Mouse (Mus musculus): ENCODE data around the gene Camk2g.
"Not testable (repeated sequence)": the region's sequence is repeated elsewhere in the genome, so short reads cannot be mapped to it uniquely, and the experiment has no call there.

The Camk2g gene

GRCm38 (mm10) chr14:20735892-20736390 lies 57.9 kb downstream of the Camk2g start:
- DNase-seq: no peak

DNA sequence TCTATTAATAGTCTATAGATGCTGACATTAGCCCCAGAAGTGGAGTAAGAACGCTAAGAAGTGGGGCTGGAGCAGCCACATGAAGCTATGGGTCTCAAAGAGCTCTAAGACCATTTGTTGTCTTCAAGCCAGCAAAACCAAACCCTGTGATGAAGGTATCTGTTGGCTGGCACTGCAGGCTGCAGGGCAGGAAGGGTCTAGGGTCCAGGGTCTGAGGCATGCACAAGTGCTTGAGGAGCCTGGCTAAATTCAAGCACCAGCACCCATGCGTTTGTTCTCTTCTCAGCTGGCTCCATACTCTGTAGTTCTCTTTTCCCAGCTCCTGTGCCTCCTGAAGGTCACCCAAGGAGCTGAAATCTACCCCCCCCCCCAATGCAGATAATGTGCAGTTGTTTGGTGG lies 58.8 kb downstream of the Camk2g start:
- DNase-seq: no peak

DNA sequence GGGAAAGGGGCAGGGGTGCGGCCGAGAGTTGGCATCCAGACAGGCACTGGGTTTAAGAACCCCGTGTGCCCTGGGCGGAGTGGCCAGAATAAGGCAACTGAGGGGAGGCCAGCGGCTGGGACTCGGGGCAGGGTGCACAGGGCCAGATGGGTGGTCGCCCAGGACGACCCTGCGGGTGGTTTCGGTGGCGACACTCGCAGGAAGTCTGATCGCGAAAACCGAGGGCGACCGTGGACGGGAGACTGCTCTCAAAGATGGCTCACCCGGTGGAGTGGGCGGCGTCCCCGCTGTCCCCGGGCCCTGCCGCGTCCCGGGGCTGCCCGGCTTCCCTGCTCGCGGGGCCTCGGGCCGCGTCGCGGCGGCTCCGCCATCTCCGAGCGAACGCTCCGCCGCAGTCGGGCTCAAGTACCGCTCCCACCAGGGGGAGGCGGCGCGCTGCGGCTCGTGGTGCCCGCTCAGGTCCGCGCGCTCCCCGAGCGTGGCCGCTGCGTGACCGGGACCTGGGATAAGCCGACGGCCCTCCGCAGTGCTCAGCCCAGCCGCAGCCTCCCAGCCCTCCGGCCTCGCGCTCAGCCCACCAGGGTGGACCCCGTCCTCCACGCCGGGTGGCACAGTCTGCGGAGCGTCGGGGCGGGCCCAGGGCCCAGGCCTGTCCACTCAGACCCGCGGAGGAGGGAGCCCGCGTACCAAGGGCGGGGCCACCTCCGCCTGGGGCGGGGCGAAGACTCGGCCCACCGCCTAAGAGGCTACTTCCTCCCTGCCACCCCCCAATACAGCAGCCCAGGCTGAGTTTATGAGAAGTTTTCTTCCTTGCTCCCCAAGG lies 59.7 kb downstream of the Camk2g start, which contains the start of gene Ndst2:
Gene Ndst2, minus strand, starts transcription at position 611 of the 823 bp plus-strand sequence.
- peak; percentile 88 to 92 for DNase-seq

DNA sequence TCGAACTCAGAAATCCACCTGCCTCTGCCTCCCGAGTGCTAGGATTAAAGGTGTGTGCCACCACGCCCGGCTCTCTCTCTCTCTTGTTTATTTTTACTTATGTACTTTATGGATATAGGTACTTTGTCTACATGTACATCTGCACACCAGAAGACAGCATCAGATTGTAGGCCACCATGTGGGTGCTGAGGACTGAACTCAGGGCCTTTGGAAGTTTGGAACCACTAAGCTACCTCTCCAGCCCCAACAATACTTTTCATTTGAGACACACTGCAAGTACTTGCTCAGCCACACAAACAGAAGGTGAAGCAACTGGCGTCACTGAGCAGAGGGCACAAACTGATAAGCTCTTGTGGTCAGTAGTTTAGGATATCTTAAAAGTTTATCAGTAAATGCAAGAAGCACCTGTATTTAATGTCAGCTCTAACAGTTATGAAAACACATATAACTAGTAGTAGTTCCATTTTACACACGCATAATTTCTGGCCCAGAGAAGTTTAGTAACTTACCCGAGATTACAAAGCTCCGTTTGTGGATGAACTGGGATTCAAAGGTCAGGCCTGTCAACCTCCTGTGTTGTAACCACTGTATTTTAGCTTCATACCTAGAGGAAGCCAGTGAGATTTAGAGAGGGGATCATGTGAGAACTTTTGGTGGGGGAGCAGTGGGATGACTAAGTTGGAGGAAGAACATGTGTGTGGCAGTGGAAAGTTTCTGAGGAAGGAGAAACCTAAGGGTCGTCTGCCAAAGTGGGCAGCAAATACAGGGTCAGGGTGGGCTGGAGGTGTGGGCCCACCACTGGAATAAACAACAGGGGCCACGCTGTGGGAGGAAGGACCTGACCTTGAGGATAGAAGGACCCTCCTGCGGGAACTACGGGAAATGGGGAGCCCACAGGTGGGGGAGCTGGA lies 60.6 kb downstream of the Camk2g start:
- no peak for DNase-seq

GRCm38 (mm10) chr14:20730853-20731602 lies 62.9 kb downstream of the Camk2g start:
- DNase-seq: no peak

DNA sequence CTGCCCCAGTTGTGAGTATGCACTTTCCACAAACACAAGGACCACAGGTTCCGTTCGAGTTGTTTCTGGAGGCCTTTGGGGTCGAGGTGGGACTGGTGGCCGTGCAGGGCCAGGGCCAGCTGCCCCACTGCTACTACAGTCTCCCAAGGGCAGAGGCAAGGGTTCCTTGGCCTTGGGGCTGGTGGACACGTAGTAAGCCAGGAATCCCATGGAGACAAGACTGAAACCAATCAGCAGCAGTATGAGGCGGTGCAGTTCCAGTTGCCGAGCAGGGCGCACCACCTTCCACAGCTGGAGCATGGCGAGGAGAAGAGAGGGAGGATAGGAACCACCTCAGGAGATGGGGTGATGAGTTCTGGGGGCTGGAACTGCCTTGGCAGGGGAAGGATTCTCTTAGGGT lies 64.0 kb downstream of the Camk2g start:
- no peak for DNase-seq

GRCm38 (mm10) chr14:20725660-20726339 lies 68.1 kb downstream of the Camk2g start:
- no peak for DNase-seq

- DNase-seq: peak; percentile 82 to 85
These were observed 69.8 kb downstream of the Camk2g start for GRCm38 (mm10) chr14:20724043-20724442.

DNA sequence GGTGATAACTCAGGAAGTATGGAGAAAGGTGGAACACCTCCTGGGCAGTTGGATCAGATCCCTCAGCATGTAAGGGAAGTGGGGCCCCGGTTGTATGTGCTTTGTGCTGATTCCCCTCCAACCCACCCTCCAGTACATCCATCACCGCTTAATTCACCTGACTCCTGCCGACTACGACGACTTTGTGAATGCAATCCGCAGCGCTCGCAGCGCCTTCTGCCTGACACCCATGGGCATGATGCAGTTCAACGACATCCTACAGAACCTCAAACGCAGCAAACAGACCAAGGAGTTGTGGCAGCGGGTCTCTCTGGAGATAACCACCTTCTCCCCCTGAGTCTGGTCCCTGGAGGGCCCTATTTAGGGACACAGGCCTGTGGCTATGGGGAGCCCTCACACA lies 70.9 kb downstream of the Camk2g start:
- DNase-seq: no peak

- DNase-seq: no peak
These were observed 72.5 kb downstream of the Camk2g start for GRCm38 (mm10) chr14:20721371-20721770.

GRCm38 (mm10) chr14:20719767-20720166 lies 74.1 kb downstream of the Camk2g start:
- no peak for DNase-seq

DNA sequence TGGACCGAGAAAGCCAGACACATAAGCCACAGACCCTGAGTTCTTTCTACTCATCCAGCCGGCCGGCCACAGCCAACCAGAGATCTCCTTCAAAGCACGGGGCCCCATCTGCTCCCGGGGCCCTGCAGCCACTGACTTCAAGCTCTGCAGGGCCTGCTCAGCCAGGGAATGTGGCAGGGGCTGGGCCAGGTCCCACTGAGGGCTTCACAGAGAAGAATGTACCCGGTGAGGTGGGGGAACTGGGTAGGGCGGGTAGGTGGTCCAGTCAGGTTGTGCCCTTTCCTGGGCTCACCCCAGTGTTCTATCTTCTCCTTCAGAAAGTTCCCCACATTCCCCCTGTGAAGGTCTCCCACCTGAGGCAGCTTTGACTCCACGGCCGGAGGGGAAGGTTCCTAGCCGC lies 75.4 kb downstream of the Camk2g start:
- DNase-seq: no peak

GRCm38 (mm10) chr14:20713832-20714231 lies 80.1 kb downstream of the Camk2g start:
- DNase-seq: no peak

DNA sequence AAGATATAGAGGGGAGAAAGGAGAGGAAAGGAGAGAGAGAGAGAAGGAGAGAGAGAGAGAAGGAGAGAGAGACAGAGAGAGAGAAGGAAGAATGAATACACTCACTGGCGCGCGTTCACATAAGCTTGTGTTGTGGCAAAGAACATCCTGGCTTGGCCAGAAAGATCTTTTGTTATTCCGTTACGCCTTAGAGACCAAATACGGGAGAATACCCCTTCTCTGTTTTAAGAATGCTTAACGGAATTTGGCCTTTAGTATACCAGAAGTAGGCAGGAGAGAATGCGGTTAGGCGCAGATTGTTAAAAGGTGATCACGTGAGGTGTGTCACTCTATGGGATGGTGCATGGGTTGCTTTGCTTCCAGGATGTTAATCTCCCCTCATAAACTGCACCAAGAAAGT lies 85.6 kb downstream of the Camk2g start:
- no peak for DNase-seq

DNA sequence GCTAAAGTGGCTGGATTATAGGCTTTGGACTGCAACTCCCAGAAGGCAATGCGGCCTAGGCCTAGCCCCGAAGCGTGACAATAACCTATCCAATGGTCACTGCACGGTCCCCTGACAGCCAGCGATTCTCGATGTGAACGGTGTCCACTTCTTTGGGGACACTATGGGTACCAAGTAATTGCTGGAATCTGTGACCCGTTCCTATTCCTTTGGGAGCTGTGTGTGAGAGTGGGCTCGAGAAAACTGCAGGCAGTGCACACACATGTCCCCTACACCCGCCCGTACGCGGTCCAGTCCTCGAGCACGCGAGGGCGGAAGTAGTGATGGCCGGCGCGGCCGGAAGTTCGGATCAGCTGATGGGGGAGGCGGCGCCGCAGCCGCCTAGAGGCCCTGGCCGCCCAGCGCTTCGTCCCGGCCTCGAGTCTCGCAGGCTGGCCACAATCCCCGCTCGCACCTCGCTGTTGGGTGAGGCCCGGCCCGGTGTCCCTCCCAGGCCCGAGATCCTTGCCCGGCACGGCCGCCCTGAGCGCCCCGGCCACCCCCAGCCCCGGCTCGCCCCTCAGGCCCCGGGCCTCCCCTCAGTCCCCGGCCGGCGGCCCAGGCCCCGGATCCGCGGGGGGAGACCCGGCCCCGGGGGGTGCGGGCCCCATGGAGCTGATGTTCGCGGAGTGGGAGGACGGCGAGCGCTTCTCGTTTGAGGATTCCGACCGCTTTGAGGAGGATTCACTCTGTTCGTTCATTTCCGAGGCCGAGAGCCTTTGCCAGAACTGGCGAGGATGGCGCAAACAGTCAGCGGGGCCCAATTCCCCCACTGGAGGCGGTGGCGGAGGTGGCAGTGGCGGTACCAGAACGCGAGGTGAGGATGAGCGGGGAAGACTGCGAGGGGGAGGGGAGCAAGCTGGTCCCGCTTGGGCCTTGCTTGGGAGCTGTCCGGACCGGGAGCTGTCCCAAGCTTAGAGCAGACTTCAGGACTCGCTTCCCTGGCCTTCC lies 86.4 kb downstream of the Camk2g start, which contains the start of gene Zswim8:
Gene Zswim8, plus strand, starts transcription at position 352 of the 990 bp plus-strand sequence.
- peak; percentile 89 to 93 for DNase-seq

DNA sequence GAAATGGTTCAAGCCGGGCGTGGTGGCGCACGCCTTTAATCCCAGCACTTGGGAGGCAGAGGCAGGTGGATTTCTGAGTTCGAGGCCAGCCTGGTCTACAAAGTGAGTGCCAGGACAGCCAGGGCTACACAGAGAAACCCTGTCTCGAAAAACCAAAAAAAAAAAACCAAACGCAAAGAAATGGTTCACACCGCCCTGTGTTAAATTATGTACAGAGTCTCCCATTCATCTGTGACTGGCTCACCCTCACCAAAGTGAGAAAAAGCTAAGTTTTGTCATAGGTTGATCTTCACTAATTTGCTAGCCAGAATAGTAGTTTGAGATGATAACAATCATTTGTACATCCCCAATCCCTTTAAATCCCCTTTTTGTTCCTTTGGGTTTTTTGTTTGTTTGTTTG lies 90.4 kb downstream of the Camk2g start:
- not testable (repeated sequence) for DNase-seq

- peak; percentile 93 to 95 for DNase-seq
These were observed 91.0 kb downstream of the Camk2g start, which contains the start of gene Chchd1 for GRCm38 (mm10) chr14:20702741-20703381. Gene Chchd1 (plus strand): TSS chr14:20703006.

- no peak for DNase-seq
These were observed 91.7 kb downstream of the Camk2g start for GRCm38 (mm10) chr14:20702096-20702740.

DNA sequence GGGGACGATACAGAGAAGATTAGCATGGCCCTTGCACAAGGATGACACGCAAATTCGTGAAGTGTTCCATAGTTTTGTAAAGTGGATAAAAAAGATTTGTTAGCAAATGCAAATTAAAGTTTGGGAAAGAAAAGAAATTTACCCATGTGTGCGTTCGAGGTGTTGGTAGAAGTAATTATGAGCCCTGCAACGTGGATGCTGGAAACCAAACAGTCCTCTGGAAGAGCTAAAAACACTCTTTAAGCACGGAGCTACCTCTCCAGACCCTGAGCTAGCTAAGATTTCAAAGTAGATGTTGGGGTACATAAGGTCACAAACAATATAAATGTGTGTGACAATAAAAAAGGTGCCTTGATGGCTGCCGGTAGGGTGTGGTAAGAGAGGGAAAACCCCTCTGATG lies 92.3 kb downstream of the Camk2g start:
- no peak for DNase-seq

DNA sequence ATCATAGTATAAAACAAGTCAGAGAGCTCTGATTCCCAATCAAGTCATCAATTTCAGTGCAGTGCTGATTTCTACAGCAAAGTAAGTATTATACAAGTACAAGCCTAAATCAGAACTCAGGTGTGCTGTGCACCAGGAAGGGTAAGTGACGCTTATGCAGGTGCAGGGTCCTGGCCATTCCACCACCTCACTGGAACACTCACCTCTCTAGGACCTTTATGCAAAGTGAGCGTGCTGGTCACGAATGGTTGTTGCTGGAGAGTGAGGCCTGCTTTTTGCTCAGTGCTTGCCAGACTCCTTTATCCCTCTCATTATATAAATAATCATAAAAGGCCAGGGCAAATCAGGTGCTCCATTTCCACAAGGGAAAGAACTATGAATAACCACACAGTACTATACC lies 93.5 kb downstream of the Camk2g start:
- DNase-seq: no peak
